Mouse (Mus musculus): ENCODE data around the gene G0s2.

DNA sequence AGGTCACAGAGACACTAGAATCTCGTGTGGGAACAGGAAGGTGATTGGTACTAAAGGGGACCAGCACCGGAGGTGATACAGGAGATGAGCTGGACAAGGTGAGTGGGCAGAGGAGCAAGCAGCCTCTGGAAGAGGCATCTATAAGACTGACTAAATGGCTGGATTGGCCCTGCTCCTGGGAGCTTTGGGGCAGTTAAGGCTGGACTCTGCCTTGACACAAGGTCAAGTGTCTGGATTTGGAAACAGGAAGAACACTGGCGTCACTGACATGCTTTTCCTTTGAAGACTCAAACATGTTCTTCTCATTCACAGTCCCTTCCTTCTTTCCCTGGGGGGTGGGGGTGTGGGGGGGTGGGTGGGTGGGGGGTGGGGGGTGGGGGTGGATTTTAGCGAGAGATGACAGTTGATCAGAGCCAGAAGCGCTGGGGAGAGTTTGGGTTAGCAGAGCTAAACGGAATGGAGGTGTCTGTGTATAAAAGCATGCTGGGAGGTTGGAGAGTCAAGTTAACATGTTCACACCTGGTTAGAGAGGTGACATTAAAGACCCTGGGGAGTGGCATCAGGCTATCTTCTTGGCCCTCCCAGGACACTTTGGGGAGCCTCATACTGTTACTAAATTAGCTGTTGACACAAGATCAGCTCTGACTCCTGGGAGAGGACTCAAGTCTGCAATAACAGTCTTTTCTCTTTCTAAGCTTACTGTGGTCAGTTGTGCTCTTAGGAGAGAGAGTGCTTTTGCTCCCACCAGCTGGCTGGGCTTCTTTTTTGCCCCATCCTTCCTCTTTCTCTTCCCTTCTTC is 1.9 kb downstream of the G0s2 start:
- TF ChIP-seq CTCF (IDR thresholded peaks at IDR 0.05) (no peak), EP300 (IDR thresholded peaks at IDR 0.05) (no peak)
